Mouse (Mus musculus): ENCODE results near the gene Prss58. TPM values are rescaled to one million over a fixed set of nuclear protein-coding genes. Genes with fewer than 3 reads are reported as not detected.

The Prss58 gene
- polyA plus RNA-seq (2011; ENCODE audit: insufficient read length, low read depth, missing spikeins), result not detected in 2 replicates

- Histone ChIP-seq H3K27ac (ENCODE audit: insufficient read depth, low read length) (no peak within 1 kb of the TSS), H3K4me1 (ENCODE audit: control insufficient read depth, insufficient read depth, low read length) (no peaks in the 10 kb centered on the region), H3K4me3 (ENCODE audit: insufficient read depth, low read length) (no peak within 1 kb of the TSS)
- no peak for TF ChIP-seq POLR2A (IDR thresholded peaks at IDR 0.05; ENCODE audit: low read depth, low read length)
These were observed at the start of gene Prss58 for GRCm38 (mm10) chr6:40900287-40900686. Prss58 (minus strand) TSS chr6:40900387.

GRCm38 (mm10) chr6:40940457-40940856 lies 40.3 kb upstream of the Prss58 start, which contains the start of gene 1700074P13Rik:
1700074P13Rik (minus strand) TSS chr6:40940557.
- H3K4me1 ChIP-seq (ENCODE audit: control insufficient read depth, insufficient read depth, low read length), result no peaks in the 10 kb centered on the region
- no peak for TF ChIP-seq POLR2A (IDR thresholded peaks at IDR 0.05; ENCODE audit: low read depth, low read length)
- no peak for TF ChIP-seq CTCF (IDR thresholded peaks at IDR 0.05; ENCODE audit: borderline replicate concordance, insufficient read depth, low read length)
- no peak within 1 kb of the TSS for H3K4me3 ChIP-seq (ENCODE audit: insufficient read depth, low read length)

DNA sequence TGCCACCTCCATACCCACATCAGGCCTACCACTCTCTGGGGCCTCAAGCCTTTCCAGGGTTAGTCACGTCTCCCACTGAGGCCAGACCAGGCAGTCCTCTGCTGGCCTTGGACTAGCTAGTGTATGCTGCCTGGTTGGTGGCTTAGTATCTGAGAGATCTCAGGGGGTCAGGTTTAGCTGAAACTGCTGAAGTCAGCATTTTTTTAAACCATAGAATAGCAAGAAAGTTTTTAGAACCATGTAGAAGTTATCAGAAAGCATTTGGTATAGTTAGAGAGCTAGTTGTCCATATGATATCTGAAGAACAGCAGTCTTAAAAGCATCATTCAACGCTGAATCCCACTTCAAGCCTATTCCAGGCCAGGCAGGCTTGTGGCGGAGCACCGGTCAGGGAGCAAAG lies 19.8 kb upstream of the Prss58 start:
- TF ChIP-seq CTCF (IDR thresholded peaks at IDR 0.05; ENCODE audit: borderline replicate concordance, insufficient read depth, low read length), result no peak
- TF ChIP-seq POLR2A (IDR thresholded peaks at IDR 0.05; ENCODE audit: low read depth, low read length), result no peak
- no peak overlapping the region for H3K4me3 ChIP-seq (ENCODE audit: insufficient read depth, low read length)
- no peak overlapping the region for H3K27ac ChIP-seq (ENCODE audit: insufficient read depth, low read length)
- no peaks in the 10 kb centered on the region for H3K4me1 ChIP-seq (ENCODE audit: control insufficient read depth, insufficient read depth, low read length)

More at GRCm38 (mm10) chr6:40940457-40940856, 40.3 kb upstream of the Prss58 start, which contains the start of gene 1700074P13Rik:
- H3K27ac ChIP-seq (ENCODE audit: insufficient read depth, low read length), result no peak within 1 kb of the TSS

DNA sequence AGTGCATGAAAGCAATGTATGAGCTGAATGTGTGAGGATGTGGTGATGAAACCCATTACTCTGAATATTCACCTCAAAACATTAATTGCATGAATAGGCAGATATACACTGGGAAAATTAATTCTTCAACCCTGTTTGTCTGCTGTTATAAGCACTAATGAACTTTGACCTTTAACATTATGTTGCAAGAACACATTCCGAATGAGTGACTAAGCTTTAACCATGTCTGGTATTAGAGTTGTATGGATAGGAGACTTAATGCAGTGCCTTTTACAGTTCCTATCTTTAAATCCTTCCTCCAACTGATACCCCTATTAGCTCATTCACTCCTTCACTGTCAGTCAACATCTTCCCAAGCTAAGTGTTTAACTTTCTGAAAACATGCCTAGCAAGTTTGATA lies 5.5 kb downstream of the Prss58 start:
- no peak overlapping the region for H3K27ac ChIP-seq (ENCODE audit: insufficient read depth, low read length)
- no peak for TF ChIP-seq CTCF (IDR thresholded peaks at IDR 0.05; ENCODE audit: borderline replicate concordance, insufficient read depth, low read length)
- TF ChIP-seq POLR2A (IDR thresholded peaks at IDR 0.05; ENCODE audit: low read depth, low read length), result no peak
- H3K4me3 ChIP-seq (ENCODE audit: insufficient read depth, low read length), result no peak overlapping the region
- no peaks in the 10 kb centered on the region for H3K4me1 ChIP-seq (ENCODE audit: control insufficient read depth, insufficient read depth, low read length)

- TF ChIP-seq CTCF (IDR thresholded peaks at IDR 0.05; ENCODE audit: borderline replicate concordance, insufficient read depth, low read length), result no peak
- no peak for TF ChIP-seq POLR2A (IDR thresholded peaks at IDR 0.05; ENCODE audit: low read depth, low read length)
- no peaks in the 10 kb centered on the region for H3K4me1 ChIP-seq (ENCODE audit: control insufficient read depth, insufficient read depth, low read length)
- no peak overlapping the region for H3K27ac ChIP-seq (ENCODE audit: insufficient read depth, low read length)
- H3K4me3 ChIP-seq (ENCODE audit: insufficient read depth, low read length), result no peak overlapping the region
These were observed 6.6 kb downstream of the Prss58 start for GRCm38 (mm10) chr6:40893577-40893976.

DNA sequence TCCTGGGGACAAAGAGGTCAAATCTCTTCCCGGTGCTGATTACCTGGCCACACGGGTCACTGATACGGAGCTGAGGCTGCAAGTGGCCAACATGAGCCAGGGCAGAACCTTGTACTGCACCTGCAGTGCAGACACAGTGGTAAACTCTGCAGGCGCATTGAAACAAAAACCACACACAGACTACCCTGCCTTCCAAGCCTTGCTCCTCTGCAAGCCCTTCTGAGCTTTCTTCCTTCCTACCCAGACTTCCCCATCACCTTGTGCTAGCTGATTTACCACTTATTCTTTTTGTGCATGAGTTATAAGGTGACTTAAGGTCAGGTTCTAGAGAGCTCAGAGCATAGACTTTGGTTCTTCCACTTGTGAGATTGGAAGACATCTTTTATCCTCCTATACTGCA lies 8.4 kb downstream of the Prss58 start:
- Histone ChIP-seq H3K4me3 (ENCODE audit: insufficient read depth, low read length) (no peak overlapping the region), H3K27ac (ENCODE audit: insufficient read depth, low read length) (no peak overlapping the region), H3K4me1 (ENCODE audit: control insufficient read depth, insufficient read depth, low read length) (no peaks in the 10 kb centered on the region)
- TF ChIP-seq CTCF (IDR thresholded peaks at IDR 0.05; ENCODE audit: borderline replicate concordance, insufficient read depth, low read length), result no peak
- TF ChIP-seq POLR2A (IDR thresholded peaks at IDR 0.05; ENCODE audit: low read depth, low read length), result no peak

DNA sequence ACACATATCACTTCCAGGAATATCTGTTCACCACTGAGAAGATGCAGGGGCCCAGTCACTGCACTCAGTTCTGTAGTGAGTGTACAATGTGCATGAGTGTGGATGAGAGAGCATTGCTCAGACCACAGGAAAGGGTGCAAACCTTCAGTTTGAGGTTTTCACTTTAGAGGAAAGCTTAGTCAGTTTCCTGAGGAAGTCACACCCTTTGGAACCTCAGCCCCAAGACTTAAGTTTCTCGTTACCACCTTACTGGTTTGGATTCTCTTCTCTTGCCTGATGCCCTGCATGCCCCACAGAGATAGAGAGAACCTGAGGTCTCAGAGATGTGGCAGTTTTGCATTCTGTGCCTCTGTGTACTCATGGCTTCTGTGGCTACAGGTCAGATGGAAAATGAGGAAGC lies 9.2 kb downstream of the Prss58 start:
- TF ChIP-seq POLR2A (IDR thresholded peaks at IDR 0.05; ENCODE audit: low read depth, low read length), result no peak
- TF ChIP-seq CTCF (IDR thresholded peaks at IDR 0.05; ENCODE audit: borderline replicate concordance, insufficient read depth, low read length), result no peak
- Histone ChIP-seq H3K4me3 (ENCODE audit: insufficient read depth, low read length) (no peak overlapping the region), H3K27ac (ENCODE audit: insufficient read depth, low read length) (no peak overlapping the region), H3K4me1 (ENCODE audit: control insufficient read depth, insufficient read depth, low read length) (no peaks in the 10 kb centered on the region)

DNA sequence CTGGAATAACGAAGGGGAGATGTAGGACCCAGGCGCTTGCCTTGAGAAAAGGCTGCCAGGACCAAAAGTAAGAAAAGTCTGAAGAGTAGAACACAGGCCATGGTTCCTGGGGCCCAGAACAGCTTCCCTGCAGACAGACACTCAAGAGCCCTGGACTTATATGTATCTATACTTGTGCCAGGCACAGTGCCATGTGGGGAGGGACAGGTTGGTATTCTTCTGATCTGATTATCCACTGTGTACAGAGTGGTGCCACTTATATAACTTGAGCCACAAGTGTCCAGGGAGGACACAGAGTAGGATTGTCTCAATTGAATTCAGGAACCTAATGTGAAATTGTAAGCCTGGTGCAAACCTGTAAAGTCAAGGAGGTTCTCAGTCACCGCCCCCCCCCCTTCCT lies 12.8 kb downstream of the Prss58 start, which contains the start of gene Moxd2:
Moxd2 (minus strand) TSS at position 101 of the 400 bp plus-strand sequence.
- Histone ChIP-seq H3K4me3 (ENCODE audit: insufficient read depth, low read length) (no peak within 1 kb of the TSS), H3K27ac (ENCODE audit: insufficient read depth, low read length) (no peak within 1 kb of the TSS), H3K4me1 (ENCODE audit: control insufficient read depth, insufficient read depth, low read length) (no peaks in the 10 kb centered on the region)
- no peak for TF ChIP-seq CTCF (IDR thresholded peaks at IDR 0.05; ENCODE audit: borderline replicate concordance, insufficient read depth, low read length)
- TF ChIP-seq POLR2A (IDR thresholded peaks at IDR 0.05; ENCODE audit: low read depth, low read length), result no peak

DNA sequence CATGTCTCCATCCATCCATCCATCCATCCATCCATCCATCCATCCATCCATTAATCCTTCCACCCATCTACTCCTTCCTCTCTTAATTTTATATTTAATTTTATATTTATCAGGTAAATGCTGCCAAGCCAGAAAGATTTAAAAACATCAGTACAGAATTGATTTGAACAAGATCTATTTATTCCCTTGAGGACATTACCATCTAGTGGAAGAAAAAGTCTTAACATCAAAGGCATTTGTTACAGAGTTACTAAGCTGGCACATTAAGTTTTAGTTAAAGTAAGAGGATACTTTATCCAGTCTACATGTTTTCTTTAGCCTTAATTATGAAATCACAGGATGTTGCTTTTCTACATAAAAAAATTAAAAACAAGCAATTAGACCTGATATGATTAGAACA lies 54.9 kb downstream of the Prss58 start:
- Histone ChIP-seq H3K4me1 (ENCODE audit: control insufficient read depth, insufficient read depth, low read length) (no peaks in the 10 kb centered on the region), H3K4me3 (ENCODE audit: insufficient read depth, low read length) (no peak overlapping the region), H3K27ac (ENCODE audit: insufficient read depth, low read length) (no peak overlapping the region)
- TF ChIP-seq CTCF (IDR thresholded peaks at IDR 0.05; ENCODE audit: borderline replicate concordance, insufficient read depth, low read length) (no peak), POLR2A (IDR thresholded peaks at IDR 0.05; ENCODE audit: low read depth, low read length) (no peak)

Other genes with a start within 250 kb of the Prss58 start
- not detected in 2 replicates for gene Moxd2, start 12.9 kb downstream of the Prss58 start, polyA plus RNA-seq (2011; ENCODE audit: insufficient read length, low read depth, missing spikeins)
- not detected in 2 replicates for gene 1700074P13Rik, start 40.2 kb upstream of the Prss58 start, polyA plus RNA-seq (2011; ENCODE audit: insufficient read length, low read depth, missing spikeins)
- gene Gm4744, start 51.5 kb upstream of the Prss58 start, polyA plus RNA-seq (2011; ENCODE audit: insufficient read length, low read depth, missing spikeins), result not detected in 2 replicates
- gene 1810009J06Rik, start 64.4 kb upstream of the Prss58 start, polyA plus RNA-seq (2011; ENCODE audit: insufficient read length, low read depth, missing spikeins), result not detected in 2 replicates
- not detected in 2 replicates for gene Gm2663, start 99.1 kb upstream of the Prss58 start, polyA plus RNA-seq (2011; ENCODE audit: insufficient read length, low read depth, missing spikeins)
- not detected in 2 replicates for gene 2210010C04Rik, start 135.1 kb upstream of the Prss58 start, polyA plus RNA-seq (2011; ENCODE audit: insufficient read length, low read depth, missing spikeins)

Data from embryonic fibroblast, embryonic 13.5 days (primary cell).